Mouse (Mus musculus) NIH3T3 (cell line): ENCODE results near the gene Arpp19.
A peak's percentile ranks its signal among the peaks of the same experiment; 100 is the strongest.

Experiments
- DNase-seq: peaks from one replicate; pipeline ENCODE4 v3.0.0-alpha.2; 2012; ENCODE audit warnings: low read depth

Gene Arpp19

GRCm38 (mm10) chr9:75038357-75038688, 909 bp downstream of the Arpp19 start:
- no peak for DNase-seq

DNA sequence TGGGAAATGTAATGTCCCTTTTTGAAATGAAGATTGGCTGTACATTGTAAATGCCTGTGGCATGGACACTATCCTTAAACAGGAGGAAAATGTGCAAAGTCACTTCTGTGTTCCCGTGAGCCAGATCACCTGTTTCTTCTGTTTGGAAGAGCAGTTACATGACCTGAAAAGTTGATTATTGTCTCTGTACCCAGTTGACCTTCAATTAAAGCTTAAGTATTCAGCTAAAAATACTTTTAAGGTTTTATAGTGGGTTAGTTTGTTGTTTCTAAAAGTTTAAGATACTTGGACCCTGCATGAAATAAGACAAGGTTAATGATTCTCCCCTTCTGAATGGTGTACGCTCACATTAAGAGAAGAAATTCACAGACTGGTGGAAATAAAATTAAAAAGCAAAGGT, 3.2 kb downstream of the Arpp19 start:
- no peak for DNase-seq

DNA sequence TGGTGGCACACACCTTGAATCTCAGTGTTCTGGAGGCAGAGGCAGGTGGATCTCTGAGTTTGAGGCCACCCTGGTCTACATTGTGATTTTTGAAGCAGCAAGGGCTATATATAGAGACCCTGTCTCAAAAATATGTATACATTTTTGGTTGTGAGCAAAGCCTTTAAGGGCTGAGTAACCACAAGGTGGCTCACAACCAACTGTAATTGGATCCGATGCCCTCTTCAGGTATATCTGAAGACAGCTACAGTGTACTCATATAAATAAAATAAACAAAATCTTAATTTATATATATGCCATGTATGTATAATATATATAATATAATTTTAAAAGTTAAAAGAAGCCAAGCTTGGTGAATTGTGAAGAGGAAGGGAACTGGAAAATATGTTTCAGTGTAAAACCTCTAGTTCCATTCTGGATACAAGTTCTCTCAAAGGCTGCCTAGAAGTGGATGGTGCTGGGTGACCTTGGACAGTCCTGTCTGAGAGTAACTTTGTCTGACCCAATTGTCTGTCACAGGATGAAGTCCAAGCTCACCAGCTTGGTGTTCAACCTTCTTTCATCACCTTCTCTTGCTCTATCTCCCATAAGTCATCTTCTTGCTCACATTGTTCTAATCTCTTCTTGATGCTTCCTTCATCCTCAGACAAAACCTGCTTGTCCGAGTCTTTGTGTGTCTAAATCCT, 4.6 kb downstream of the Arpp19 start:
- DNase-seq, result no peak

DNA sequence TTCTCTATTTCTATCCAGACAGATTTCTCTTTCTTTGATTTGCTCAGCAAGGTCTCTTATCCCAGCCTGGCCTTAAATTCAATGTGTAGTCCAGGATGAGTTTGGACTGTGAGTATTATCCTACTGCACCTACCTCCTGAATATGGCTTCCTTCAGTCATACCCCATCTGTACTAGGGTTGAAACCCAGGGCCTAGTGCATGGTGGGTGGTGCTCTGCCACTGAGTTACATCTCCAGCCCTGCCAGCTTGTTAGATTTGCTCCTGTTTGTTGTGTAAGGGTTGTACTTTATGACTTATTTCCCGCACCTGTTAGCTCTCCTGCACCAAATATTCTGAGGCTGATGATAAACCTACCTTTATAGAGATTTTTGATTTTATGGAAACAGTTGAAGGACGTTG, 5.8 kb downstream of the Arpp19 start:
- no peak for DNase-seq

DNA sequence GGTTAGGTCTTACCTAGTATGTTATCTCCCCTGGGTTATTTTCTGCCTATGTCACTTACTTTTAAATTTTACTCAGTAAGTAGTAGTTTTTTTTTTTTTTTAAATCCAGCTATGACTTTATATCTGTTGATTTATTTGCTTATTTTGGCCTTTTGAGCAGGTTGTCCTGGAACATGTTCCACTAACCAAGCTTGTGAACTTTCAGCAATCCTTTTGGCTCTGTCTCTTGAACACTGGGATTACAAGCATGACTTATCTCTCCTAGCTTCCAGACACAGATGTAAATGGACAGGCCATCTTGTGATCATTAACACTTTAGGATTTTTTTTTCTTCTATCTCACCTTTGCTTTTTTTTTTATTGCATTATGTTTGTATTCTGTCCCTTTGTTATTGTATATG, 9.7 kb downstream of the Arpp19 start:
- DNase-seq, result no peak

DNA sequence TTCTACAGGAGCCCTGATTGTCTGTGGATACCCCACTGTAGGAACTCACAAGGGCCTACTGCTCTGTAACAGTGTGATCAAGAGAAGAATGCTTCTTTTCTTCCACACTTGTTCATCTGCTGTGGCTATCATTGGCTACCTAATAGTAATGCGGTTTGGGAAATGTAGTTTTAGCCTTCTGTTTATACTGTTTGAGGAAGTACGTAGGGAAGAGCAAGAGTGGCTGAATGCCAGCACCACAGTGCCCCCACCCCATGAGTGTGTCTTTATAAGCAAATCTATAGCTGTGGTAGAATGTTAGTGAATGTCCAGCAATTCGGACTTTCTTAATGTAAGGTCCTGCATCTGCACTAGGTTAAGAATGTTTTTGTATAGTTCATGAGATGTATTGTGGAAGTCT, 11.7 kb downstream of the Arpp19 start:
- DNase-seq, result no peak

DNA sequence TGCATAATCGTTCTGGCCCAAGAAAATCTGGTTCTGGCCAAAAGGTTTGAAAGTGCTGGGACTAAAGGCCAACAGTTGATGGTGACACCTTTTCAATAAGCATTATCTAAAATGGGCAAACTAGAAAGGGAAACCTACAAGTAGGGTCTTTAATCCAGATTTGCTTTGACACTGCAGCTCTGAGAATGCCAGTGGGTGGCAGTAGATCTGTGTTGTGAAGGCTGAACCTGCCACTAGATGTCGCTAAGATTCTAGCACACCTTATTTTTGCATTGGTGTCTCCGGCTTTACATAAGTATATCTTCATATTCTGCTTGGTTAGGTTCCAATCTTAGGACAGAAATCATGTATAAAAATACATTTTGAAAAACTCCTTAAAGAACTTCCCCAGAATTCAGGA, 12.6 kb downstream of the Arpp19 start:
- DNase-seq, result peak; percentile 86

GRCm38 (mm10) chr9:75051841-75052240, 14.4 kb downstream of the Arpp19 start:
- DNase-seq, result no peak

DNA sequence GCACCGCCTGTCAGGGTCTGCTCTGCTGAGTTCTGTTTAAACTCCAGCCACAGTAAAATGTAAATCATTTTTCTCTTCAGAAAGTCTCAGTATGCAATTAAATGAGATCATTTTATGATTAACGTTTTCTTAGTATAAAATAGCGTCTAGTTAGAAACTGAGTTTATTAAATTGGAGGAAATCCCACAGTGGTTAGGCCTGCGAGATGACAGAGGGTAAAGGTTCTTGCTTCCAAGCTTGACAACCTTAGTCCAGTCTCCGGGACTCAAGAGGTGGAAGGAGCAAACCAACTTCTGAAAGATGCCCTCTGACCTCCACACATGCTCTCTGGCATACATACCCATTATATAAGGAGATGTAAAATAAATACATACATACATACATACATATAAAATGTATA, 17.6 kb downstream of the Arpp19 start:
- no peak for DNase-seq

DNA sequence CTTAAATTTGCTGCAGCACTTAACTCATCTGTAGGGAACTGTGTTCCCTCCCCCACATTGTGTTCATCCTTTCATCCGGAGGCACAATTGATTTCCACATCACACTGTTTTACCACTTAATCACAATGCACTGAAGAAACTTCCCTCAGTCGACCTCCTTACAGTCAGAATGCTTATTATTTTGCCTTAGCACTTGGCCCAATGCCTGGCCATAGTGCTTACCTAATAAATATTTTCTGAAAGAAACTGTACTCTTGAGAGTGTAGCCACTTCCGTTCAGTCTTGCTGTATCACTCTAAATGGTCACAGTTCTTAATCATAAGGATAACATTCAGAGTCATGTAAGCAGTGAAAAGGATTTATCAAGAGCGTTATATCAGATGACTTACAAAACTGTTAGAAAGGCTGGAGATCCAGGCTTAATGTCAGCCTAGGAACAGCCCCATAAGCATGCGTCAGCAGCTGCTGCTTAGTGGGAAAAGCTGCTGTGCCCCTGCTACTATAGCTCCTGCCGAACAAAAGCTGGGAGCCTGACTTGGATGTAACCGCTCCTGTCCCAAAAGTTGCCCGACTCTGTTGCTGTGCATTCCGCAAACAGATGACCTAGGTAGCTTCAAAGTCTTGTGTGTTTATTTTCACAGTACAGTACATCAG, 27.4 kb downstream of the Arpp19 start:
- peak; percentile 84 for DNase-seq

DNA sequence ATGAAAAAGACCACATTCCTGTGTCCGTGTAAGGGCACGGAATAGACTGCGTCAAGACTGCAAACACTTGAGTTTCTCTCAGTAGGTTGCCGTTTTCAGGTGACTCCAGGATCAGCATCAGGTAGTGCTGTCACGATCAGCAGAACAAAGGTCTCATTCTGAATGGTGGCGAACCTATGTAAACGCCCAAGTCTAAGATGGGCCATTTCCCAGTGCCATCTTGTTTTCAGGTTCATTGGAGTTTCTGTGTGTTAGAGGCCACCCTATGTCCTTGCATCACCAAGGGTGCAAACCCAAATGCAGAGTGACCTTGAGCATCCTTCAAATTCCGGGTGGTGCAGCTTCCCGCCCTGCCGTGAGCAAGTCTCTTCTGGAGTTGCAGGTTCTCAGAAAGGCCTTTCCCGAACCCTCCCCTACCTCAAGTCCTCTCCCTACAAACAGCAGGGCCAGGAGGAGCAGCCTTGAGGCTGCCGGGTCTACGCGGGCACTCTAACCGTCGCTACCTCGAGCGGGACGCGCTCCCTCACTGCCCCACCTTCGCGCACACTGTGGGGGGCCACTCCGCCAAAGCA, 33.1 kb downstream of the Arpp19 start, which contains the start of gene Myo5a:
Myo5a (plus strand) TSS at position 559 of the 572 bp plus-strand sequence.
- DNase-seq, result no peak

DNA sequence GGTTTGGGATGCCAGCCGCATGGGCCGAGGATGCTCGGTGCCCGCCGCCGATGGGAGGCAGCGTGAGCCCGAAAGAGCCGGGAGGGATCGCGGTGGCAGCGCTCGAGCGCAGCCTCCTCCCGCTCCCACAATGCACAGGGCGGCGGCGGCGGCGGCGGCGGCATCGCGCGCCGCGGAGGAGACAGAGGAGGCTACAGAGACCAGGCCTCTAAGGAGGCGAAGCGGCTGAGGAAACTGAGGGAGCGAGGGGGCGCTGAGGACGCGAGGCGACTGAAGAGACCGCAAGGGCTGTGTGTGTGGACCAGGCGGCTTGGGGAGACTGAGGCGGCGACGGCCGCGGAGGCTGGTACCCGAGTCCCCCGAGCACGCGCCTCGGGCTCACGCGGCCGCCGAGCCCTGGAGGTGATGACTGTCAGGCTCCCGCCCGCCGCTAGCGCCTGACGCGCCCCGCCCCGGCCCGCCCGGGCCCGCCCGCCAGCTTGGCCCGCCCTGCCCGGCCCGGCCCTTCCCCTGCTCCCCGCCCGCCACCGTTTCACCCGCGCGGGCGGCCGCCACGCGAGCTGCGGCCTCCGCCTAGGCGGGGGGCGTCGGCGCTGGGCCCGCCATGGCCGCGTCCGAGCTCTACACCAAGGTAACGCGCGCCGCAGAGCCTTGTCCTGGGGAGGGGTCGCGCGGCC, 33.8 kb downstream of the Arpp19 start:
- peak; percentile 90 for DNase-seq

DNA sequence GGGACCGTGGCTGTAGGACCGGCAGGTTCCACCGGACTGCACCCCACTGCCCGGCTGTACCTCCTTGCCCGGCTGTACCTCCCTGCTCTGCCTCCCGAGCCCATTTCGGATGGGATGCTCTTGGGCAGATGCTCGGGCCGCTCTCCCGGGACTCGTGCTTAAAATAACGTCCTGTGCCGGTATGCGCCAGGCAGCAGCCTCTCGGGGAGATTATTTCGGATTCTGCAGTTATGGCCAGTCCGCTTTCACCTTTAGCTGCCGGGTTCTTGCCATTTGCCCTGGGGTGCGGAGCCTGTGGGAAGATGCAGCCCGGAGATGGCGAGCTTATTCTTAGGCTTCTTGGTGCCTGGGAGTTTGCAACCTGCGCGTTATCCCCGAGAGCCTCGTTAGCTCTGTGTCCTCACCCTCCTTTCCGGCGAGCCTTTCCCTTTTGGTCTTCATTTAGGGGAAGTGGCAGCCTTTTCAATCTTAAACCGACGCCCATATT, 34.3 kb downstream of the Arpp19 start:
- DNase-seq, result peak; percentile 50

GRCm38 (mm10) chr9:75072361-75072760, 34.9 kb downstream of the Arpp19 start:
- DNase-seq, result no peak

DNA sequence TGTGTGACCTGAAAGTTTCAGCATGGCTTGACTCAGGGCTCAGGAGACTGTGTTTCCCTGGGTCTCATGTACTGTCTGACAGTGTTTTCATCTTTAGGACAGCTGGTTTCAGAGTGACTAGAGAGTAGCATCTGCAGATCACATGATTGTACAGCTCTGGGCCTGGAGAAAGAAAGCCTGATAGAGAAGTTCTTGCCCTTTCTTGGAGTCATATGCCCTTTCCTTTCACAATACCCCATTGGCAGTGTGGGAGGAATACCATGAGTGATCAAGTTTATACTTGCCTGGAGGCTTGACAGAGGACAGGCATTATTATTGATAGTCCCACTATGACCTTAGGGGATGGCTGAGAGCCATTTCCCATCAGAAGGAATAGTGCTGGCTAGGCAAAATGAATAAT, 39.8 kb downstream of the Arpp19 start:
- peak; percentile 87 for DNase-seq

DNA sequence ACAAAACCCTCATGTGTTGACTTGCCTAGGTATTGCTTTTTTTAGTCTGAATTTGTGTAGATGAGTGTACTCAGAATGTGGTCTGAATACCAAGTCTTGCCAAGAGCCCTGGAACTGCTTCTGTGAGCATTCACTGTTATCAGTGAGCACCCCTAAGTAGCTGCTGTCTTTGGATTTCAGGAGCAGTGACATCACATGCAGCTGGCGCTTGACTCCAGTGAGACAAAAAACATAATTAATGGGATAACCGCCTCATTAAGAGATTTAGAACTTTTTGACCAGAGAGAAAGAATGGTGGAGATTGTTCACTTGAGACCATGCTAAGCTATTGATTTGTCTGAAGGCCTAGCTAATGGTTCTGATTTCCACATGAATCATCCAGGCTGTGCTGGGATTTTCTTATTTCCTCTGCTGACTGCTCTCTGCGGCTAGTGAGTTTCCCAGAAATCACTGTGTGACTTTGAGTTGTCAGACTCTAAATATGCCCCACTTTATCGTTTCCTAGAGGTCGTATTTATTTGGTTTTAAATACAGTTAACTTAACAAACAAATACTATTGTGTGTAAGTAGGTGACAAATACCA, 47.9 kb downstream of the Arpp19 start:
- peak; percentile 29 for DNase-seq

- no peak for DNase-seq
These were observed 50.4 kb downstream of the Arpp19 start for GRCm38 (mm10) chr9:75087823-75088222.

- DNase-seq, result no peak
These were observed 51.9 kb downstream of the Arpp19 start for GRCm38 (mm10) chr9:75089285-75089684.

- DNase-seq, result peak; percentile 47
These were observed 54.7 kb downstream of the Arpp19 start for GRCm38 (mm10) chr9:75092134-75092533.

- peak; percentile 43 for DNase-seq
These were observed 57.3 kb downstream of the Arpp19 start for GRCm38 (mm10) chr9:75094762-75095161.

- no peak for DNase-seq
These were observed 61.5 kb downstream of the Arpp19 start for GRCm38 (mm10) chr9:75098937-75099336.

DNA sequence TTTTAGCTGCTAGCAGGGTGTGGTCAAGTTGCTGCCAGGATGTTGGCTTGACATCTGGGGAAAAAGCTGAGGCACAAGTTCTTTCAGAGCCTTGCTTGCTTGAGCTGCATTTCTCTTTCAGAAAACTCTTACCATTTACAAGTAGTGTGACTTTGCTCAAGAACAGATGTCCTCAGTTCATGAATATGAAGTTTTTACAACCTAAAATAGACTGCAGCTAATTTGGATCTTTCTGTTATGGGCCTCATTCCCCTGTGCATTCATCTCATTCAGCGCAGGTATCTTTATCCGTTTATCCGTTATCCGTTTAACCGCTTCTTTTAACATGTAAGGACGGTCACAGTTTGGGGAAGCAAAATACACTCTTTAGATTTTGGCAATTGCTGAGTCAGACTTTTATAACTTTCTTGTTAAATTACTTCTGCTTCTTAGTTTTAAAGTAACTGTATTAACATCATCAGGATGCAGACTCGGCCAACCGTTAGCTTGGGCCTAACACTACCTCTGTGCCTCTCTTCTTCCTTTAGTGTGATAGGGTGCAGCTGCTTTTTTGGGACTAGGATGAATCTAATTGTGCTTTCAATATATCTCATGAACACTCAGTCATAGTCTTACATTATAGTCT, 62.9 kb downstream of the Arpp19 start:
- DNase-seq, result no peak
